Mouse (Mus musculus): Measurements from ENCODE around the gene Polr3e.
"Not testable (repeated sequence)": the region's sequence is repeated elsewhere in the genome, so short reads cannot be mapped to it uniquely, and the experiment has no call there.

Polr3e gene

DNA sequence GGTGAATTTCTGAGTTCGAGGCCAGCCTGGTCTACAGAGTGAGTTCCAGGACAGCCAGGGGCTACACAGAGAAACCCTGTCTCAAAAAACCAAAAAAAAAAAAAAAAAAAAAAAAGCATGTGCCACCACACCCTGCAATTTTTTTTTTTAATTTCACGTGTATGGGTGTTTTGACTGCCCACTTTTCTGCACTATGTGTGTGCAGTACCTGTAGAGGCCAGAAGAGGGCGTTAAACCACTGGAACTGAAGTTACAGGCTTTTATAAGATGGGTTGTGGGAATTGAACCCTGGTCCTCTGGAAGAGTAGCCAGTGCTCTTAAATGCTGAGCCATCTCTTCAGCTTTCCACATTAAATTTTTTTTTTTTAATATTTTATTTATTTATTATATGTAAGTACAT lies 7.4 kb upstream of the Polr3e start:
- not testable (repeated sequence) for DNase-seq (ENCODE audit: low spot score in 2 of 2)

DNA sequence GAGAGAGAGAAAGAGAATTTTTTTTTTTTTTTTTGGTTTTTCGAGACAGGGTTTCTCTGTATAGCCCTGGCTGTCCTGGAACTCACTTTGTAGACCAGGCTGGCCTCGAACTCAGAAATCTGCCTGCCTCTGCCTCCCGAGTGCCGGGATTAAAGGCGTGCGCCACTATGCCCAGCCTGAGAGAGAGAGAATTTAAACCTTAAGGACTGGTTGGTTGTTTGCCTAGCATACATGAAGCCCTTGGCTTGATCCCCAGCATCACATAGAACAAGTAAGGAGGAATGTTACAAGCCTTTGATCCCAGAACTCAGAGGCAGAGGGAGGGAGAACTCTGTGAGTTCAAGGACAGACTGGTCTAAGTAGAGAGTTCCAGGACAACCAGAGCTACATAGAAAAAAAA lies 6.3 kb upstream of the Polr3e start:
- not testable (repeated sequence) for DNase-seq (ENCODE audit: low spot score in 2 of 2)

DNA sequence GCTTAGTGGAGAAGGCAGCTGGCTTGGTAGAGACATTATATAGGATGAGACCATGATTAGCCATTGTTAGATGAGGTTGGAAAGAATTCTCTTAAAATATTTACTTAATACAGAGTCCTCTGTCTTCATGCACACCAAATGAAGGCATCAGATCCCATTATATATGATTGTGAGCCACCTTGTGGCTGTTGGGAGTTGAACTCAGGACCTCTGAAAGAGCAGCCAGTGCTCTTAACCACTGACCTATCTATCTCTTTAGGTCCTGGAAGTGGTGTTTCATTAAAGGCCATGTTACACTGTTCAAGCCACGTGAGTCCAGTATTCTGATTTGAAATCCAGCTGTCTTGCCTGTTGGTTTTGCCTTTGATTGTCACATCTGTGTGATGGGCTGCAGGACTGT lies 4.2 kb upstream of the Polr3e start:
- no peak for DNase-seq (ENCODE audit: low spot score in 2 of 2)

DNA sequence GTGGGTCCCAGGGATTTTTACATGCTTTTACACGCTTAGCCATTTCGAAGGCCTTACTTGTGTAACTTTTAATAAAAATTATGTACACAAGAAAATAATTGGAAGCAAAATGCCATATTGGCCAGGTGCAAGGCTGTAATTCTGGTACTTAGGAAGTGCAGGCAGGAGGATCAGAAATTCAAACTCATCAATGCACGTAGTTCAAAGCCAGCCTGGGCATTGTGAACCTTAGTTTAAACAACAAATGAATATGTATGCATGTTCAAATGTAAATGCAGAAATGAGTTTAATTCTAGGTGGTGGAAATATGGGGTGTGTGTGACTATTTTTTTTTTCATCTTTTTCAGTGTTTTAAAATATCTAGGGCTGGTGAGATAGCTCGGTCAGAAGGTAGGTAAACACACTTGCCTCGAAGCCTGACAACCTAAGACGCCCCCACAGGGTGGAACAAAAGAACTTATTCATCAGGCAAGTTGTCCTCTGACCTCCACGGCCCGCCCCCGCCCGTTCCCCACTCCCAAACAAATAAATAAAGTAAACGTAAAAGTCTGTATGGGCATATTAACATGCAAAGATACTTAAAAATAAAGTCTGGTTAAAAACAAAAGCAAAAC lies 1.2 kb upstream of the Polr3e start:
- no peak for DNase-seq (ENCODE audit: low spot score in 2 of 2)

DNA sequence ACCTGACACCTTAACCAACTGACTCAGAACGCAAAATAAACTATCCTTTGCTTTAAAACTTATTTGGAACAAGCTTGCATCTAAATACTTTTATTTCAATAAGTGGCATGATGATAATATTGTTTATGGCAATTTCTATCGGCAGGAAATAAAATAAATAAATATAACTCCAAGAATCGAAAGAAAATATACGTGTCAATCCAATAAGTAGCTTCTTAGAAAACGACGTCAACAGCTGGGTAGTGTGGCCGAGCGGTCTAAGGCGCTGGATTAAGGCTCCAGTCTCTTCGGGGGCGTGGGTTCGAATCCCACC lies 309 bp upstream of the Polr3e start:
- no peak for DNase-seq (ENCODE audit: low spot score in 2 of 2)

DNA sequence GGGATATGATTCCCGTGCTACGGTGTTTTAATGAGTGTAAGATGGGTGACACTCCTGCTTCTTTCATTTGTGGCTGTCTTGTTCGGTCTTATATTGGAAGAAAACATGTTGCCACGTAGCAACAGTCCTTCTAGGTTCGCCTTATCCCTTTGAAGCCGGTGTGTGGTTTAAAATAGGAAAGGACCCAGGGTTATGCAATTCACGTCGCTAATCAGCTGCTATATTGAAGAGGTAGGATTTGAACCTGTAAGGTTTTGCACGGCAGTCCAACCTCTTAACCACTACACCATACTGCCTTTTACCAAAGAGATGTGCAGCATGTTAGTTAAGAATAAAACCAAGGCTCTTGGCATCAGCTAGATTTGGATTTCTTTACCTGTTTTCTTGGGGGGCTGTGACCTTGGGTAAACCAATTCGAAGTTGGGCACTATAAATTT lies 1.0 kb downstream of the Polr3e start:
- peak; percentile 26 to 58 for DNase-seq (ENCODE audit: low spot score in 2 of 2)

DNA sequence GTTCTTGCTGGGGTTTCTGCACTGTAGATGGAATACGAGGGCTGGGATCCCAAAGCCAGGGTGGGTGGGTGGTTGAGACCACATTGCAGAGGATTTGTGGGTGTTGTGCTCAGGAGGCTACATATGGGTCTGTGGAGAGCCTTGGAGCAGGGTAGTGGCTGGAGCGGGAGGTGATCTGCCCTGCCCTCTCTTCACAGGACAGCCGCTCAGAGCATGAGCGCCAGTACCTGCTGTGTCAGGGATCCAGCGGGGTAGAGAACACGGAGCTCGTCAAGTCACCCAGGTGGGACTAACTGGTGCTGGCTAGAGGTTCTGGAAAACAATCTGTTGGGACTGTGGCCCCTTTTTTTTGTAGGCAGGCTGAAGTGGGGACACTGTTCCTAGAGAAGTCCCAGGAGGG lies 15.6 kb downstream of the Polr3e start:
- no peak for DNase-seq (ENCODE audit: low spot score in 2 of 2)

DNA sequence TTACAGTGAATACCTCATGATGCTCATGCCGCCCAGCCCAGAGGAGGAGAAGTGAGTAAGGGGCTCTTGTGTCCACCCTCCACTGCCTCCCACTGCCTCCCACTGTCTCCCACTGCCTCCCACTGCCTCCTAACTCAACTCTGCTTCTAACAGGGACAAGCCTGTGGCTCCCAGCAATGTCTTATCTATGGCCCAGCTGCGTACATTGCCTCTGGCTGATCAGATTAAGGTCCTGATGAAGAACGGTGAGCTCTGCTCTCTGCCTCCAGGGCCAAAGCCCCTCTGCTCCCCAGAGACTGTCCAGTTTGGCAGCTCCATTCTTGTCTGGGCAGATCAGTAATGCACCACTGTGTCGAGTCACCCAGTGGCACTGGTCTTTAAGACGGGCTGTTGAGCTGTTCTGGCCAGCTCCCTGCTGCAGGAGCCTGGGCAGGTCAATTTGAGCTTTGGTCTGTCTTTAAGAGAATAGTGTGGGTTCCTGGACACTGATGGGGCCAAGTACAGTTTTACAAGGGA lies 16.2 kb downstream of the Polr3e start:
- DNase-seq (ENCODE audit: low spot score in 2 of 2), result no peak

DNA sequence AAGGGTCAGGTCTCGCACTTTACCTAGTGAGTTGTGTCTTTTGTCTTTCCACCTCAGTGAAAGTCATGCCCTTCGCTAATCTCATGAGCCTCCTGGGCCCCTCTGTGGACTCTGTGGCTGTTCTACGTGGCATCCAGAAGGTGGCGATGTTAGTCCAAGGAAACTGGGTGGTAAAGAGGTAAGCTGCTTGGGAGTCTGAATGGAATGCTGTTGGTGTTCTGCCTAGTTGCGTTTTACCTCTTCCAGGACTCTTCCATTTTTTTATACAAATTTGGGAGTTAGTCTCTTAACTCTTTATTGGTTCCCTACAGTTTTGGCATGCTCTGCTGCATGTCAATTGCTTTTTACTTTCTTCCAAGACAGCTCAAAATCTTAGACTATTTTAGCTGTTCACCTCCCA lies 17.2 kb downstream of the Polr3e start:
- peak in 1 of 2 experiments; percentile 45 for DNase-seq (ENCODE audit: low spot score in 2 of 2)

DNA sequence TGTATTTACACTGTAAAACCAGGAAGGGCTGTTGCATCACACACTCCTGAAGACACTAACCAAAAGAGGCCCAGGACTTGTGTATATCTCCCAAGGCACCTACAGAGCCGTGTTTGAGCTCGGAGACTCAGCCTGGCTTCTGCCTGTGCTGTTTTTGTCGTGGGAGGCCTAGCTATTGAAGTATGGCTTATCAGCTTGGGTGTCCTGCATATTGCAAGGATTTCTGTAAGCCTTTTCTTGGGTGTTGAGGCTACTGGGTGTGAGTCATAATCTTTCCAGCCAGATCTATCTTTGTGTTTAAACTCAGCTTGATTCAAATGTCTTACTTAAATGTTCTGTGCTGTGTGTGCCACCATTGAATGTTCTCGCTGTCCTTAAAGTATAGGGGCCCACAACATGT lies 19.0 kb downstream of the Polr3e start:
- DNase-seq (ENCODE audit: low spot score in 2 of 2), result no peak

DNA sequence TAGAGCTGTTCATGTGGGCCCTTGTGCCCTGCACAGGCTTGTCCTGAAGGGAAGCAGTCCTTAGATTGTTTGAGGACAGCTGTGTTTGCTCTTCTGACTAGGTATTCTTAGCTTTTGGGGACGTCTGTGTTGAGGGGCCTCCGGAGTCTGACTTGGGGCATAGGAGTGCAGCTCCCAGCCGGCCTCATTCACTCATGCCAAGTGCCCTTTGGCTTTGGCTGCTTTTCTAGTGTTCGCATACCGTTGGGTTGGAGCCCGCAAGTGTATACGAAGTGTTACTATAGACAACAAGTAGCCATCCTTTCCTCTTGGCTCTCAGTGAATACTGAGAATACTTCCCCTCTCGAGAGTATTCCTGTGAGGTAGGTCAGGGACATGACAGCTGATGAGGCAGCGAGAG lies 20.7 kb downstream of the Polr3e start:
- DNase-seq (ENCODE audit: low spot score in 2 of 2), result no peak

DNA sequence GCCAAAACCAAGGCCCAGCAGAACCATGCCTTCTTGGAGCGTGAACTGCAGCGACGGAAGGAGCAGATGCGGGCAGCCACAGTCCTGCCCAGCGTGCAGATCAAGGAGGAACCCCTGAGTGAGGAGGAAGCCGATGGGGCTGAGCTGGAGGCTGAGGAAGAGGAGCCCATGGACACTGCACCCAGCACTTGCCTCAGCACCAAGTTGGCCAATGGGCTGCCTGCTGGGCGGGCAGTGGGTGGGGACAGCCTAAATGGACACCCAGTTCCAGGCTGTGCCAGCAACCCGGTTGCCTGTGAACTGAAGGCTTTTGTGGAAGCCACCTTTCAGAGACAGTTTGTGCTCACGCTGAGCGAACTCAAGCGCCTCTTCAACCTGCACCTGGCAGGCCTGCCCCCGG lies 22.8 kb downstream of the Polr3e start:
- no peak for DNase-seq (ENCODE audit: low spot score in 2 of 2)

DNA sequence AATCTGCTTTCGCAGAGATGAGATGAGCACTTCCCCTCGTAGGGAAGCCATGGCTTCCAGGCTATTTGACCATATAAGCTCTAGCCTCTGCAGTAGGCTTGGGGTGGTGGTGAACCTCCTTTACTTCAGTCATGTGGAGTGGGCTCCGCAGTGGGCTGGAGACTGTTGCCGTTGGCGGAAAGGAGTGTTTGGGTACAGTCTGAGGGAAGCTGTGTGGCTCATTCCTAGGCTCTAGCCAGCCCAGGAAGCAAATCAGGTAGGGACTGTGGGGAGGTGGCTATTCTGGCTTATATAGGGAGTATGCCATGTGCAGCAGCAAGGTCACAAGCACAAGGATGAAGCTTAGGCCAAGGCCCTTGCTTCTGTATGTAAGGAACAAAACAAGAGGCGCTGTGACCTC lies 23.7 kb downstream of the Polr3e start:
- DNase-seq (ENCODE audit: low spot score in 2 of 2), result no peak

DNA sequence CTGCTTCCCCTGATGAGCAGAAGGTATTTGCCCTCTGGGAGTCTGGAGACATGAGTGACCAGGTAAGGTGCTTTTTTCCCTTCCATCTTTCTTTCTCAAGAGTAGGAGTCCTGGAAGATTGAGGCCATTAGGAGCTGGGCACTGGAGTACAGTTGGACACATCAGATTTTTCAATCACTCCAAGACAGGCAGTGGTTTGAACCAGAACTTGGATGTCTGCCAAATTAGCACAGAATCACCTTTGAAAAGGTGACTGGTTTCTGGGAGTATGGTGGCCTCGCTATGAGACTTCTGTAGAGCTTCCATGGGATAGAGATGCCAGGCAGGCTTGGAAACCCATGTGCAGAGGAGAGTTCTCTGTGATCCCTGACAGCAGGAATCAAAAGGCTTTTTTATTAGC lies 25.0 kb downstream of the Polr3e start:
- no peak for DNase-seq (ENCODE audit: low spot score in 2 of 2)

DNA sequence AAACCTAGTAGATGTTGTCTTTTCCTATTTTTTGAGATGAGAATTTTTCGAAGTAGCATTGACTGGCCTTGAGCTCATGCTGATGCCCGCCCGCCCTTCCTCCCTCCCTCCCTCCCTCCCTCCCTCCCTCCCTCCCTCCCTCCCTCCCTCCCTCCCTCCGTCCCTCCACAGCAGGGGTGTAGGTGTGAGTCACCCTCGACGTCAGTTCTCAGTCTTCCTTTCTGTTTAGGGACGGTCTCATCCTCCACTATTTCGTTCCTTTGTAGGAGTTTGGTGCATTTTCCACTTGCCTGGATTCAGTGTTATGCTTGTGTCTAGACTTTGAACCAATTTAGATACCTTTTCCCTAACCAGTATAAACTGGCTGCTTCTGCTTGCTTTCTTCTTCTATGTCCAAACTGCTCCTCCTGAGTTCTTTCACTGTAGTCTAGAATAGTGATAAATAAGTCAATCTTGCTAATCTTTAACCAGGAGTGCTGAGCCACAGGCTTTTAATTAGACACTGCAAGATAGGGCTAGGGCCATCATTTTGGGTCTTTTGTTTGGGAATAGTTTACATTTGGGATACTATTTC lies 26.5 kb downstream of the Polr3e start:
- no peak for DNase-seq (ENCODE audit: low spot score in 2 of 2)

DNA sequence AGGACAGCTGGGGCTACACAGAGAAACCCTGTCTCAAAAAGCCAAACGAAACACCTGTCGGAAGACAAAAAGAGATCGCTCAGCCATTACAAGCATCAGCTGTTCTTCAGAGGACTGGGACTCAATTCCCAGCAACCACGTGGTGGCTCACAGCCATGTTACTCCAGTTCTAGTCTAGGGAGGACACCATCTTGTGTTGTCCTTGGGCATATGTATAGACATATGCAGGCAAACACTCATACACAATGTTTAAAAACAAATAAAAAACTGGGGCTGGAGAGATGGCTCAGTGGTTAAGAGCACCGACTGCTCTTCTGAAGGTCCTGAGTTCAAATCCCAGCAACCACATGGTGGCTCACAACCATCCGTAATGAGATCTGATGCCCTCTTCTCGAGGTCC lies 36.0 kb downstream of the Polr3e start:
- DNase-seq (ENCODE audit: low spot score in 2 of 2), result not testable (repeated sequence)

DNA sequence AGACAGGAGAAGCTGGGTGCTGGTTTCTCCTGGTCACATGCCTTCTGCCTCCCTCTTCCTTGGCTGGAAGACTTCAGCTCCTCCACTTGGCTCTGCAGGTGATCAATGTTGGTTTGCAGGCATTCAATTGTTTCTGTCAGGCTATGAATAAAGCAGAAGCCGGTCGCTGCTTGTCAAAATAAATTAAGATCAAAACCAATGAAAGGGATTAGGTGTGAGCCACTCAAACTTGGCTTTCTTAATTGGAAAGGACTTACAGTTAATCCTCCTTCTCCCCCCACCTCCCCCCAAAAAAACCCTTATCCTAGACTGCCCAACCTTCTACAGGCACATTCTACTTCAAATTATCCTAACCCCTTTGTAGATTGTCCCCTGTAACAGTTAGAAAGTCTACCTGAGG lies 42.6 kb downstream of the Polr3e start:
- no peak for DNase-seq (ENCODE audit: low spot score in 2 of 2)

DNA sequence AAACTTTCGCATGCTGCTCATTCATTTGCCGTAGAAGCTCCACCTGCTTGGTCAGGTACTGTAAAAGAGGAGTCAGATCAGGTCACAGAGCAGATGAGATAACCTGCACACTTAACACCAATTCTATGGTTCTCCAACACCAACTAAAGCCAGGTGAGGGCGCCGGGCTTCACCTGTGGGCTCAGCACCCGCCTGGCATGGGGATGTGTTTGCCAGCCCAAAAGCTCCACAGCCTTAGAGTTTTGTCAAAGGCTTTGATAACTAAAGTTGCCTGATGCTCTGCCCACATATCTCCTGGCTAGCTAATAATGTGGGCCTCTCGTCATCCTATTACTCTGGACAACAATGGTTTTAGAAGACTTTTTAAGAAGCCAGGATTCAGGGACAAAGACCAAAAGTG lies 43.1 kb downstream of the Polr3e start:
- no peak for DNase-seq (ENCODE audit: low spot score in 2 of 2)

DNA sequence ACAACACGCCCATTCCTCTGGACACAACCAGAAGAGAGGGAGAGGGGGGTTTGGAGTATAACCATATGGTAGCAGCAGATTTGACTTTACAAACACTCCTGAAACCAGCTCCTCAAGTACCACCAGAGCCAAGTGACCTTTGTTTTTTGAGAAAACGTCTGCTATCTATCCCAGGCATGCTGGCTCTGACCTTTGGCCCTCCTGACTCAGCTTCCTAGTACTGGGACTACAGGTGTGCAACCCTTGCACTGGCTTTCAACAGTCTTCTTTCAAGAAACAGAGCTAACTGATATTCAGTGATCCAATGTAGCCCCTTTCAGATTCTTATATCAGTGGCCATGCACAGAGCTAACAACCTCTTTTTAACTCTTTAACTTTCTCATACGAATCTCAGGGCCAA lies 44.3 kb downstream of the Polr3e start:
- no peak for DNase-seq (ENCODE audit: low spot score in 2 of 2)

DNA sequence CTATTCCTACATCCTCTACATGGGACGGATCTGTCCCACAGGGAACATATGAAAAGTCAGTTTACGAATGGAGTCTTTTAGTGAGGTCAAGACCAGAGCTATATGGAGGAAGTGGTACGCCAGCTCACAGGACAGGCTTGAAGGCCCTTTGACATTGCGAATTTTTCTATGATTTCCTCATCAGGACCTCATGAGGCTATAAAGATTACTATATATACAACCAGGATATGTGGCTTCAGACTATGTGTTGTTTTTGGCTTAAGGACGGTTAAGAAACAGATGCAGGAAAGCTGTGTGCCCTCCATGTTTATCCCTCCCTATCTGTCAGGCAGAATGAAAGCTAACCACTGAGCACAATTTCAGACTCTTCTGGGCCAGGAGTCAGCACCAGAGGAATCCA lies 45.6 kb downstream of the Polr3e start:
- no peak for DNase-seq (ENCODE audit: low spot score in 2 of 2)

DNA sequence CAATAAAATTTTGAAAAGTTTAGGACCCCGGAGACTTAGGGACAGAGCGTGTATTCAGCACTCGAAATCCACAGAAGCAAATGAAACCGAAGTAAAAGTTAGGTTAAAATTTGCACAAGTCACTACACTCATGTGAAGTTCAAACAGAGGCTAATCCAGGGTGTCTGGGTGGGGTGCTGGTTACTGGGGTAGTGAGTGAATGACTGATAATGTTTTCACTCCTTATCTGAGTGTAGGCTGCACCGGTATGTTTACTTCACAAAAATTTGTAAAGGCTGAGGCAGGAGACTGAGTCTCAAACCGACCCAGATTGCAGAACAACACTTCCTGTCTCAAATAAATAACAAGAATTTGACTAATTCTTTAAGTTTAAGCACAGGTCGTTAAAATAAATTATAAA lies 51.7 kb downstream of the Polr3e start:
- no peak for DNase-seq (ENCODE audit: low spot score in 2 of 2)

DNA sequence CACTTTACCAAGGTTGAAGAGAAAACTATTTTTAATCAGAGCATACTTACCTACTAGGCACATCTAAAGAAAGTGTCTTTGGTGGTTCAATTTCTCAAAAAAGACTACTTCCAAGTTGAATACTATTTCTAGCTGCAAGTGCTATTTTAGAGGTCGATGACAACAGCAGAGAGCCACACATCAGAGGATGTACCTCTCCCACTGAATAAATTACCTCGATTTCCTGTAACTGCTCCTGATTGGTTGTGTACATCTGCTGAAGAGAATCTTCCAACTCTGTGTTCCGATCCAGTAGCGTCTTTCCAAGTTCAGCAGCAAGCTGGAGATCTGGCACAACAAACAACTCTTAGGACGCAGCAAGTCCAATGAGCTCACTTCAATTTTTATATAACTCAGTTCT lies 52.6 kb downstream of the Polr3e start:
- DNase-seq (ENCODE audit: low spot score in 2 of 2), result no peak

DNA sequence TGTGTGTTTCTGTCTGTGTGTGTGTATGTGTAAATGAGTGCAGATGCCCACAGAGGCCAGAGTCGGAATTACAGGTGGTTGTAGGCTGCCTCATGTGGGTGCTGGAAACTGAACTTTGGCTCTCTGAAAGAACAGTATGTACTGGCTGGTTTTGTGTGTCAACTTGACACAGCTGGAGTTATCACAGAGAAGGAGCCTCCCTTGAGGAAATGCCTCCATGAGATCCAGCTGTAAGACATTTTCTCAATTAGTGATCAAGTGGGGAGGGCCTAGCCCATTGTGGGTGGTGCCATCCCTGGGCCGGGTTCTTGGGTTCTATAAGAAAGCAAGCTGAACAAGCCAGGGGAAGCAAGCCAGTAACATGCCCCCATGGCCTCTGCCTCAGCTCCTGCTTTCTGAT lies 54.9 kb downstream of the Polr3e start:
- not testable (repeated sequence) for DNase-seq (ENCODE audit: low spot score in 2 of 2)

DNA sequence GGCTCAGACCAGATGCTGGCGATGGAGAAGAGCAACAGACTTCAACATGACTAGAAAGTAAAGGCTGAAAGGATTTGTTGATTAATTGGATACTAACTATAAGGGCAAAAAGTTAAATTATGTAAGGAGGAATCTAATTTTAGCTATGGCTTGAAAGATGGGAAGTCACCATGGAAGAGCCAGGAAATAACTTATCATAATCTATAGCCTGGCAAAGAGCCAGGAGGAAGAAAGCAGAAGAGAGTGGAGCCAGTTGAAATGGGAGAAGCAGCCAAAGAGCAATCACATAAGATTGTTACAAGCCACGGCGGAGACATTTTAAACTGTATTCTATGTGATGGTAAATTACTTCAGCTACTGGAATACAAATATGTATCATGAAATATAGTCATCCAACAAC lies 56.5 kb downstream of the Polr3e start:
- no peak for DNase-seq (ENCODE audit: low spot score in 2 of 2)

Data from spleen, postnatal 14 days (tissue).